Mouse (Mus musculus) hindbrain, embryonic 14.5 days (tissue): ENCODE results near the gene Vmn1r184. TPM values are rescaled to one million over a fixed set of nuclear protein-coding genes. Genes with fewer than 3 reads are reported as not detected.
"Not testable (repeated sequence)": the region's sequence is repeated elsewhere in the genome, so short reads cannot be mapped to it uniquely, and the experiment has no call there.

Experiments
- ATAC-seq: fragments of 200-750 bp; cut with Nextera tagmentation; 2 replicates; pipeline ENCODE4 v1.8.0; 2017; ENCODE audit warnings: moderate number of reproducible peaks, mild to moderate bottlenecking, moderate TSS enrichment, moderate library complexity; ENCODE audit not compliant: low FRiP score
- DNase-seq: peaks from one replicate; pipeline ENCODE4 v3.0.0-alpha.2; 2015; ENCODE audit warnings: low spot score
- H3K27ac ChIP-seq: fragments of 300-500 bp; sonication (generic); 2 replicates; pipeline ENCODE4 v1.5.1; 2014; ENCODE audit warnings: mild to moderate bottlenecking, moderate library complexity
- H3K27me3 ChIP-seq: fragments of 300-500 bp; sonication (generic); 2 replicates; pipeline ENCODE4 v1.6.1; 2014; ENCODE audit warnings: mild to moderate bottlenecking, low read length, mixed read lengths; ENCODE audit not compliant: control insufficient read depth, insufficient read depth
- H3K36me3 ChIP-seq: fragments of 300-500 bp; sonication (generic); replicated peaks from 2 replicates; pipeline ENCODE4 v1.6.1; 2014; ENCODE audit not compliant: control insufficient read depth, insufficient read depth
- H3K4me1 ChIP-seq: fragments of 300-500 bp; sonication (generic); replicated peaks from 2 replicates; pipeline ENCODE4 v1.6.1; 2014; ENCODE audit warnings: antibody characterized with exemption, low read length, mixed read lengths; ENCODE audit not compliant: control insufficient read depth, insufficient read depth
- H3K4me2 ChIP-seq: fragments of 300-500 bp; sonication (generic); replicated peaks from 2 replicates; pipeline ENCODE4 v1.6.1; 2014; ENCODE audit warnings: mild to moderate bottlenecking, moderate library complexity
- H3K4me3 ChIP-seq: fragments of 300-500 bp; sonication (generic); replicated peaks from 2 replicates; pipeline ENCODE4 v1.5.1; 2014; ENCODE audit warnings: mild to moderate bottlenecking, low read length
- H3K9ac ChIP-seq: fragments of 300-500 bp; sonication (generic); 2 replicates; pipeline ENCODE4 v1.6.1; 2014
- H3K9me3 ChIP-seq: fragments of 300-500 bp; sonication (generic); 2 replicates; pipeline ENCODE4 v1.6.1; 2016; ENCODE audit warnings: low read length; ENCODE audit not compliant: control insufficient read depth
- WGBS: fragments of 180-500 bp; shearing (Covaris S2); extraction: QIAGEN DNeasy Blood & Tissue Kit; methylation state at CpG from one replicate; pipeline ENCODE4 v1.1.7; 2014; 5-methylcytosine and 5-hydroxymethylcytosine counted together
- polyA plus RNA-seq: library from polyadenylated mRNA; unstranded; fragments of >200 nt; fragmentation: Nextera tagmentation; extraction: Ambion mirVana; gene quantifications from 2 replicates; pipeline ENCODE4 v1.2.1, GENCODE M21; 2014

The Vmn1r184 gene
- polyA plus RNA-seq = not detected in 2 replicates

DNA sequence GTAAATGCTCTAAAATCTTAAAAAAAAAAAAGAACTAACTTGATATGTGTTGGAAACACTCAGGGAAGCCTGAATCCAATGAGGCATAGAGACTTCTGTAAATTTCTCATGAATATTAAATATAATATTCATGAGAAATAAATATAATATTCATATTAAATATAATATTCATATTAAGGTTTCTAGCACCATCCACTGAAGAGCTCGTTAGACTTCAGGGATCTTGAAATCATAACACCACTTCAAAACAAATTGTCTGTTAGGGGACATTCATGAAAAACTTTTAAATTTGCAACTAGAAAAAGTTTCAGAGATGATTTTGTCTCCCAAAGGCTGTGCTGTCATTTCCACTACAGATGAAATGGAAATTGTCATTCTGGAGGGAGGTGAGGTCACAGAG, at the start of gene Vmn1r184:
TSS of gene Vmn1r184 (plus strand) at position 301 of the 400 bp plus-strand sequence.
- not testable (repeated sequence) for H3K4me2 ChIP-seq, H3K4me1 ChIP-seq, H3K9ac ChIP-seq, H3K27me3 ChIP-seq, ATAC-seq, H3K27ac ChIP-seq, H3K36me3 ChIP-seq, H3K9me3 ChIP-seq, DNase-seq, H3K4me3 ChIP-seq
- 88% methylated on average over 1 of the region's 1 CpGs for WGBS

DNA sequence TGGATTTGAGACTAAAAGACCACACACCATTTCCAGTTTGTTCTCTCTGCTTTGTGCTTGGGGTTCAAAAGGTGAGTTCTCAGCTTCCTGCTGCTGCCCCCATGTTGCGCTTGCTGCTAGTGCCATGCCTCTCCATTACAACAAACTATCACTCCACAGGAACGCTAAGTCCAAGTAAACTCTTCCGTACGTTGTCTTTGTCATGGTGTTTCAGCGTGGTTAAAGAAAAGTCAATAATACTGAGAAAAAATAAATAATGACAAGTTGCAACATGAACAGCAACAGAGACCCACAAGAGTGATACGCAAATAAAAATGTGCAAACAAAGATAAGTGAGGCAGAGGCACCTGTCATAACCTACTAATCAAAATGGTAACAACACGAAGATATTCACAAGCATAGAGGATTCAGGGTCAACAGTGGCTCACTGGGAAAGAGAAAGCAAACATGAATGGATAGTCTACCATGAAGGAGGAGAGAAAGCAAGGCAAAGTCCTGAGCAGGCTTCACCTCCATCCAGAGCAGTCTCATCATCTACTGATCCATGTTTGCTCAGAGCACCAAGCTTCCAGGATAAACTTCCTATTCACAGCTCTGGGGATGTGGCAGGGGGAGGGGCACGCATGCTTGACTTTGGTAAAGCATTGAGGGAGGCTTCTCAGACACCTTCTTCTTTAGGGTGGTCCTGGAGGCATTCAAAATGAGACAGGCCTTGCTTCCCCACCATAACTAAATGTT, 43.5 kb downstream of the Vmn1r184 start:
- DNase-seq, H3K27ac ChIP-seq, H3K27me3 ChIP-seq, H3K9me3 ChIP-seq, H3K9ac ChIP-seq, ATAC-seq, H3K4me2 ChIP-seq, H3K4me1 ChIP-seq, H3K4me3 ChIP-seq, H3K36me3 ChIP-seq: not testable (repeated sequence)
- 87% methylated on average over 8 of the region's 8 CpGs for WGBS

DNA sequence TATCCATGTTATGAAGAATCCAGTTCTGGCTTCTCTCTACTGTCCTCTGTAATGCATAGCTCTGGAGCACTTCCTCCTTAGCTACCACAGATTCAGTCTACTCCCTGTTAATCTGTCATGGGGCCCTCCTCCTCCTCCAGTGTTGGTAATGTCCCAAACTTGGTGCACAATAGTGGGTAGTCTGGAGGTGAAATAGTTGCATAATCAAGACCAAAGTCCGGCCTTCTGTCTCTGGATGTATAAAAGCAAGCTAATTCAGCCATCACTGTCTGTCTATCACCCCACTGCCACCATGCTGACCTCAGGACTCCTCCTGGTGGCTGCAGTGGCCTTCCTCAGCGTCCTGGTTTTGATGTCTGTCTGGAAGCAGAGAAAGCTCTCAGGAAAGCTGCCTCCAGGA, 46.8 kb downstream of the Vmn1r184 start, which contains the start of gene Cyp2a4:
TSS of gene Cyp2a4 (plus strand) at position 244 of the 400 bp plus-strand sequence.
- H3K4me1 ChIP-seq, H3K9me3 ChIP-seq, H3K4me2 ChIP-seq, H3K36me3 ChIP-seq, DNase-seq, H3K27ac ChIP-seq, H3K4me3 ChIP-seq, H3K27me3 ChIP-seq, ATAC-seq, H3K9ac ChIP-seq: not testable (repeated sequence)
- WGBS = 54% methylated on average over 2 of the region's 2 CpGs

DNA sequence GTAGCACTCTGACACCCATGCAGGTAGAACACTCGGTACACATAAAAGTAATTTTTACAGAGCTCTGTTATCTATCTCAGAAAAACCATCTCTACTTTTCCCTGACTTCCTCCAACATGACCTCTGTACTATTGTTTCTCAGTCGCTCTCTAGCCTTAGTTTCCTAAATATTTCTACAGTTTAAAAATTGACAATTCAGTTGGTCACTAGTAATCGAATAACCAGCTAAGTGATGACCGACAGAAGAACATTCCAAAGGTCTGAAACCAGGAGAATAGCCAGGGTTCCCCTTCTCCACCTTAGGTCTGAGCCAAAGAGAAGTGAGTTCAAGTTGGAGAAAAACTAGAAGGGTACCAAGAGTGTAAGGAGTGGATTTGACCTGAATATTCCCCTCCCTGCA, 51.7 kb downstream of the Vmn1r184 start:
- H3K4me1 ChIP-seq, H3K4me3 ChIP-seq, H3K9ac ChIP-seq, H3K36me3 ChIP-seq, ATAC-seq, DNase-seq, H3K27ac ChIP-seq, H3K27me3 ChIP-seq, H3K4me2 ChIP-seq, H3K9me3 ChIP-seq: not testable (repeated sequence)
- 78% methylated on average over 4 of the region's 4 CpGs for WGBS

DNA sequence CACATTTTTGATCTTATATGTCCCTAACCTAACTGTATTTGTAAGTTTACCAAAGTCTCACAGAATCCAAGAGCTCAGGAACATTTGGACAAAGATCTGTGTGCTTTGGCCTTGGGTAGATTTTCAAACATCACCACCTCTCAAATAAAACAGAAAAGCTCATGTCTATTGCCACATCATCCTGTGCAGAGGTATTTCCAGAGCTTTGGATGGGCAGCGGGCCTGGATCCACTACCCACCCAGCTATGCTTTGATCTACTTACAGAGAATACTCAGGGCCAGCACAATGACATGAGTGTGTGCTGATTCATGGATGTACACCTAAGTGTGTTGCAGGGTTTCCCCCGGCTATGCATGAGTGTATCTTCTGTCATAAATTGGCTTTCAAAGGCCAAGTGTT, 55.1 kb downstream of the Vmn1r184 start:
- H3K4me1 ChIP-seq, H3K27ac ChIP-seq, H3K9me3 ChIP-seq, H3K4me3 ChIP-seq, DNase-seq, ATAC-seq, H3K36me3 ChIP-seq, H3K9ac ChIP-seq, H3K27me3 ChIP-seq, H3K4me2 ChIP-seq: not testable (repeated sequence)
- WGBS = 90% methylated on average over 2 of the region's 2 CpGs

DNA sequence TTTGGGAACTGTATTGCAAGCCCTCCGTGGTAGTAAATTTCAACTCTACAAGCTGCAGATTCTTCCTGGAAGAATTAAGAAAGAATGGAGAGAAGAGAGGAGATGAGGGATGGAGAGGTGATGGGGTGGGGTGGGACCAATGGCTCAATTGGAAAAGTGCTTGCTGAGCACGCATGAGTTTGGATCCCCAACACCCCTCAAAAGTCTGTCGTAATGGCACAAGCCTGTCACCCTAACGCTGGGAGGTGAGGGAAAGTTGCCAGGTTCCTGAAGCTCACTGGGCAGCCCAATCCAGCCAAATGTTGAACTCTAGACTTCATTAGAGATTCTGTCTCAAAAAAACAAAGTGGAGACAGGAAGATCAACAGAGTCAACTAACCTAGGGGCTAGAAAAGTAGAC, 55.7 kb downstream of the Vmn1r184 start:
- not testable (repeated sequence) for H3K9ac ChIP-seq, H3K27ac ChIP-seq, H3K9me3 ChIP-seq, H3K4me1 ChIP-seq, H3K27me3 ChIP-seq, H3K4me3 ChIP-seq, H3K4me2 ChIP-seq, H3K36me3 ChIP-seq, DNase-seq, ATAC-seq
- WGBS = 92% methylated on average over 4 of the region's 4 CpGs

Other genes with a start within 250 kb of the Vmn1r184 start
- gene Cyp2b13, start 198.8 kb upstream of the Vmn1r184 start, polyA plus RNA-seq = not detected in 2 replicates
- not detected in 2 replicates for gene Cyp2b9, start 86.9 kb upstream of the Vmn1r184 start, polyA plus RNA-seq
- gene Cyp2a4, start 46.8 kb downstream of the Vmn1r184 start, polyA plus RNA-seq = not detected in 2 replicates
- not detected in 2 replicates for gene Nlrp9c, start 143.4 kb downstream of the Vmn1r184 start, polyA plus RNA-seq
- gene Nlrp4a, start 174.8 kb downstream of the Vmn1r184 start, polyA plus RNA-seq = not detected in 2 replicates